Mouse (Mus musculus) embryonic facial prominence, embryonic 12.5 days (tissue): ENCODE measurements at regions not wholly inside any gene's neighbourhood (a gene's known extent, or its start where the extent isn't known, plus 50 kb on each side); places are given as distances from the start of the nearest gene placed in this dataset.

Experiments
- ATAC-seq: fragments of 200-750 bp; cut with Nextera tagmentation; 2 replicates; pipeline ENCODE4 v1.8.0; 2017; ENCODE audit not compliant: insufficient number of reproducible peaks, insufficient read depth, low FRiP score, low TSS enrichment
- H3K27ac ChIP-seq: fragments of 300-500 bp; sonication (generic); 2 replicates; pipeline ENCODE4 v1.5.1; 2016; ENCODE audit warnings: mild to moderate bottlenecking
- H3K27me3 ChIP-seq: fragments of 300-500 bp; sonication (generic); 2 replicates; pipeline ENCODE4 v1.6.1; 2016; ENCODE audit warnings: mild to moderate bottlenecking, moderate library complexity
- H3K36me3 ChIP-seq: fragments of 300-500 bp; sonication (generic); 2 replicates; pipeline ENCODE4 v1.6.1; 2016; ENCODE audit warnings: mild to moderate bottlenecking
- H3K4me1 ChIP-seq: fragments of 300-500 bp; sonication (generic); 2 replicates; pipeline ENCODE4 v1.6.1; 2016
- H3K4me2 ChIP-seq: fragments of 300-500 bp; sonication (generic); replicated peaks from 2 replicates; pipeline ENCODE4 v1.6.1; 2016; ENCODE audit warnings: mild to moderate bottlenecking, moderate library complexity
- H3K4me3 ChIP-seq: fragments of 300-500 bp; sonication (generic); 2 replicates; pipeline ENCODE4 v1.5.1; 2016; ENCODE audit warnings: mild to moderate bottlenecking
- H3K9ac ChIP-seq: fragments of 300-500 bp; sonication (generic); 2 replicates; pipeline ENCODE4 v1.6.1; 2016; ENCODE audit warnings: mild to moderate bottlenecking, moderate library complexity
- H3K9me3 ChIP-seq: fragments of 300-500 bp; sonication (generic); 2 replicates; pipeline ENCODE4 v1.6.1; 2016; ENCODE audit warnings: mild to moderate bottlenecking, moderate library complexity
- WGBS: fragments of 180-500 bp; shearing (Covaris S2); methylation state at CpG from one replicate; pipeline ENCODE4 v1.1.7; 2016; 5-methylcytosine and 5-hydroxymethylcytosine counted together

- H3K4me2 ChIP-seq: no peak overlapping the region
- no peaks in the 10 kb centered on the region for H3K9me3 ChIP-seq
- H3K36me3 ChIP-seq: no peaks in the 10 kb centered on the region
- H3K27me3 ChIP-seq: no peaks in the 10 kb centered on the region
- H3K9ac ChIP-seq: no peak overlapping the region
- H3K27ac ChIP-seq: no peak overlapping the region
- ATAC-seq: no peak
- no peak overlapping the region for H3K4me3 ChIP-seq
- WGBS: 66% methylated on average over 7 of the region's 7 CpGs
- H3K4me1 ChIP-seq: 0 out of 2 replicates have a peak, but pooled peaks cover 5% of the 10 kb centered on the region
Observed at GRCm38 (mm10) chr3:144107664-144108063, 97.4 kb downstream of the Lmo4 start.

- Histone ChIP-seq H3K27me3 (no peaks in the 10 kb centered on the region), H3K36me3 (no peaks in the 10 kb centered on the region), H3K4me2 (no peak overlapping the region), H3K4me1 (0 out of 2 replicates have a peak, but pooled peaks cover 5% of the 10 kb centered on the region), H3K4me3 (no peak overlapping the region), H3K9me3 (no peaks in the 10 kb centered on the region), H3K27ac (no peak overlapping the region), H3K9ac (no peak overlapping the region)
- no peak for ATAC-seq
- WGBS: 82% methylated on average over 4 of the region's 4 CpGs
Observed at GRCm38 (mm10) chr3:144104366-144104765, 100.7 kb downstream of the Lmo4 start.

DNA sequence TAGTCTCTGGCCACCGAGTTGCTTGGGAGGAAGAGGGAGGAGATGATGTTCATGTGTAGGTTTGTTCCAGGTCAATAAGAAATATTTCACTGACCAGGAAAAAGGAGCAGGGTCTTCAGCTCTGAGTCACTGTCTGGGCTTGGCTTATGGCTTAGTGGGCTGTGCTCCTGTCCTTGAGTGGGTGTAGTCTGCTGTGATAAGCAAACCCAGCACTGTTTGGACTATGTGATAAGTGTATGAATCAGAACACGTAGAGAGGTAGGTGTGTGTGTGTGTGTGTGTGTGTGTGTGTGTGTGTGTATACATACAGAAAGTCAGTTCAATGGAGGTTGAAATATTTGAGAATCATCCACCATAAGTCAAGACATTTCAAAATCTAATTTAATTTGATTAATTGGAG lies 105.6 kb downstream of the Lmo4 start:
- H3K4me1 ChIP-seq: peaks cover 22% of the 10 kb centered on the region
- no peaks in the 10 kb centered on the region for H3K27me3 ChIP-seq
- H3K9ac ChIP-seq: no peak overlapping the region
- H3K36me3 ChIP-seq: no peaks in the 10 kb centered on the region
- no peak overlapping the region for H3K4me3 ChIP-seq
- H3K9me3 ChIP-seq: no peaks in the 10 kb centered on the region
- no peak overlapping the region for H3K4me2 ChIP-seq
- 72% methylated on average over 2 of the region's 2 CpGs for WGBS
- no peak for ATAC-seq
- H3K27ac ChIP-seq: no peak overlapping the region

- H3K4me2 ChIP-seq: no peak overlapping the region
- no peak overlapping the region for H3K27ac ChIP-seq
- H3K4me1 ChIP-seq: peaks cover 22% of the 10 kb centered on the region
- WGBS: 58% methylated on average over 8 of the region's 8 CpGs
- no peak overlapping the region for H3K4me3 ChIP-seq
- no peak overlapping the region for H3K9ac ChIP-seq
- H3K27me3 ChIP-seq: no peaks in the 10 kb centered on the region
- no peak for ATAC-seq
- no peaks in the 10 kb centered on the region for H3K9me3 ChIP-seq
- no peaks in the 10 kb centered on the region for H3K36me3 ChIP-seq
Observed at GRCm38 (mm10) chr3:144098762-144099161, 106.3 kb downstream of the Lmo4 start.

DNA sequence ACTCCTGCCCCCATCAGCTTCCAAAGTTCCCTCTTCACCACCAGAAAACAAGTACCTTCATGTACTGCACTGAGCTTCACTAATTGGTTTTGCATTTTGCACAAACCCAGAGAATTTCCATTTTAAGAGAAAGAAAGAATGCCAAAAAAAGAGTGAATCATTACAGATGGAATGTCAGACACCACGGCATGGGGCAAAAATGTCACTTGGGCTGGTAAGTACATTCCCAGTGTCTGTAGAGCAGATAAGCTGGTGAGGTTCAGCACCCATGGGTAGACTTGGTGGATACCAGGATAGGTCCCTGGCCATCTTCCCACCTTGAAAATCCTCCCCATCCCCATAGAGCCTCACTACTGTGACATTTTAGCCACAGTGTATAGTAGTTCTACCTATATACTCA lies 113.8 kb downstream of the Lmo4 start:
- H3K4me2 ChIP-seq: no peak overlapping the region
- no peaks in the 10 kb centered on the region for H3K36me3 ChIP-seq
- 0 out of 2 replicates have a peak, but pooled peaks cover 2% of the 10 kb centered on the region for H3K4me1 ChIP-seq
- H3K9me3 ChIP-seq: no peaks in the 10 kb centered on the region
- H3K27me3 ChIP-seq: no peaks in the 10 kb centered on the region
- no peak overlapping the region for H3K4me3 ChIP-seq
- 76% methylated on average over 1 of the region's 1 CpGs for WGBS
- ATAC-seq: no peak
- H3K27ac ChIP-seq: no peak overlapping the region
- H3K9ac ChIP-seq: no peak overlapping the region

GRCm38 (mm10) chr3:144089790-144090256 lies 115.2 kb downstream of the Lmo4 start:
- H3K4me3 ChIP-seq: no peak overlapping the region
- H3K27me3 ChIP-seq: no peaks in the 10 kb centered on the region
- no peak overlapping the region for H3K27ac ChIP-seq
- H3K9ac ChIP-seq: no peak overlapping the region
- H3K9me3 ChIP-seq: no peaks in the 10 kb centered on the region
- H3K4me1 ChIP-seq: 0 out of 2 replicates have a peak, but pooled peaks cover 2% of the 10 kb centered on the region
- no peak overlapping the region for H3K4me2 ChIP-seq
- no peak for ATAC-seq
- no peaks in the 10 kb centered on the region for H3K36me3 ChIP-seq
- 55% methylated on average over 8 of the region's 8 CpGs for WGBS

GRCm38 (mm10) chr3:144088261-144088884 lies 116.6 kb downstream of the Lmo4 start:
- no peak overlapping the region for H3K4me3 ChIP-seq
- H3K36me3 ChIP-seq: no peaks in the 10 kb centered on the region
- ATAC-seq: no peak
- 0 out of 2 replicates have a peak, but pooled peaks cover 2% of the 10 kb centered on the region for H3K4me1 ChIP-seq
- H3K9ac ChIP-seq: no peak overlapping the region
- 71% methylated on average over 18 of the region's 18 CpGs for WGBS
- no peak overlapping the region for H3K27ac ChIP-seq
- no peaks in the 10 kb centered on the region for H3K9me3 ChIP-seq
- no peak overlapping the region for H3K4me2 ChIP-seq
- no peaks in the 10 kb centered on the region for H3K27me3 ChIP-seq

DNA sequence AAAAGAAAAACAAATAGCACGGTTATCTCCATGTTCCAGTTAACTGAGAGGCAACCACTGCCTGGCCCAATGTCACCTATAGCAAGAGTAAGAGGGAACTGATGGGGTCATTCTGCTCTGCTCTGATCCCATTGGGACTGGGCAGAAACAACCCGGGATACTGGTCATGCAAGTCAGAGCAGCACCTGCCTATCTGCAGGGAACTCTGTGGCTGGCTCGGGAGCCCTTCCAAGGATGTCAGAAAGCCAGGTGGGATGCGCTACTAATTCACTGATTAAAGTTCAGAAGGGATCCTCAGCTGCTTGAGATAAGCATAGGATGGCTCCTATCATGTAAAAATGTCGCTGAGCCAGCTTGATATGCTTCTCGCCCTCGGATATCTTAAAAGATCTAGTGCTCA lies 117.2 kb downstream of the Lmo4 start:
- H3K9ac ChIP-seq: no peak overlapping the region
- WGBS: 69% methylated on average over 7 of the region's 7 CpGs
- no peak for ATAC-seq
- H3K4me3 ChIP-seq: no peak overlapping the region
- H3K27me3 ChIP-seq: no peaks in the 10 kb centered on the region
- H3K4me2 ChIP-seq: no peak overlapping the region
- 0 out of 2 replicates have a peak, but pooled peaks cover 2% of the 10 kb centered on the region for H3K4me1 ChIP-seq
- no peaks in the 10 kb centered on the region for H3K36me3 ChIP-seq
- no peaks in the 10 kb centered on the region for H3K9me3 ChIP-seq
- H3K27ac ChIP-seq: no peak overlapping the region

DNA sequence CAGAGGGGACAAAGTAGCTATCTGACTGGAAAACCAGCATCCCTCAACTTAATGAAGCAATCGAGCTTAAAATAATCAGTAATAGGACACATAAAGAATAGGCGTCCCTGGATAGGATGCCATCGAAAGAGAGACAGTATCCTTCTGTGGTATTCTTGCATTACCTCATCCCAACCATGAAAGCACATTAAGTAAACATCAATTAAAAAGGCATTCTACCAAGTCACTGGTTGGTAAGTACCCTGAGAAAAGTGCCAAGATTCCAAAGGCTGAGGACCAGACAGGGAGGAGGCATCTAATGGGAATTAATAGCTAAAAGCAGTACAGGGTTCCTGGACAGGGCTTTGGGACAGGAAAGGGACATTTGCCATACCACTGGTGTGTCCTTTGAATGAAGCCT lies 118.8 kb downstream of the Lmo4 start:
- WGBS: 89% methylated on average over 3 of the region's 3 CpGs
- ATAC-seq: no peak
- Histone ChIP-seq H3K4me1 (0 out of 2 replicates have a peak, but pooled peaks cover 2% of the 10 kb centered on the region), H3K9ac (no peak overlapping the region), H3K36me3 (no peaks in the 10 kb centered on the region), H3K4me2 (no peak overlapping the region), H3K27ac (no peak overlapping the region), H3K27me3 (no peaks in the 10 kb centered on the region), H3K4me3 (no peak overlapping the region), H3K9me3 (no peaks in the 10 kb centered on the region)

GRCm38 (mm10) chr3:144079960-144080359 lies 125.1 kb downstream of the Lmo4 start:
- Histone ChIP-seq H3K4me1 (no peaks in the 10 kb centered on the region), H3K36me3 (no peaks in the 10 kb centered on the region), H3K27ac (no peak overlapping the region), H3K4me2 (no peak overlapping the region), H3K27me3 (no peaks in the 10 kb centered on the region), H3K4me3 (no peak overlapping the region), H3K9ac (no peak overlapping the region), H3K9me3 (no peaks in the 10 kb centered on the region)
- ATAC-seq: no peak
- 89% methylated on average over 3 of the region's 3 CpGs for WGBS

GRCm38 (mm10) chr3:144078198-144078935 lies 126.7 kb downstream of the Lmo4 start:
- H3K36me3 ChIP-seq: no peaks in the 10 kb centered on the region
- no peak overlapping the region for H3K27ac ChIP-seq
- no peak overlapping the region for H3K4me3 ChIP-seq
- no peaks in the 10 kb centered on the region for H3K4me1 ChIP-seq
- no peaks in the 10 kb centered on the region for H3K9me3 ChIP-seq
- WGBS: 70% methylated on average over 13 of the region's 13 CpGs
- no peak for ATAC-seq
- no peaks in the 10 kb centered on the region for H3K27me3 ChIP-seq
- no peak overlapping the region for H3K9ac ChIP-seq
- no peak overlapping the region for H3K4me2 ChIP-seq

- Histone ChIP-seq H3K4me1 (no peaks in the 10 kb centered on the region), H3K4me3 (no peak overlapping the region), H3K36me3 (no peaks in the 10 kb centered on the region), H3K9ac (no peak overlapping the region), H3K4me2 (no peak overlapping the region), H3K27ac (no peak overlapping the region), H3K9me3 (no peaks in the 10 kb centered on the region), H3K27me3 (no peaks in the 10 kb centered on the region)
- WGBS: 75% methylated on average over 10 of the region's 10 CpGs
- no peak for ATAC-seq
Observed at GRCm38 (mm10) chr3:144069979-144070540, 135.0 kb downstream of the Lmo4 start.
